Comparison of ENCODE assay signal across 15 mouse cellular contexts in genomic region chr7:106580424-106580823, GRCm38 (mm10).
"Had no signal": no experiment of that assay in that cellular context is flagged by ENCODE, and none has a peak within 500 bp of the region (broad histone marks: within the 10 kb centered on the region; RNA-seq: fewer than 3 reads in every experiment).

No protein-coding gene starts in this region.

- H3K27ac ChIP-seq: neural tube, embryonic 15.5 days; stomach, embryonic 15.5 days; stomach, postnatal 0 days had no signal

- DNase-seq: retina, postnatal 1 day; right cerebral cortex, adult 18-20 months; right cerebral cortex, postnatal 14 days; right cerebral cortex, postnatal 25 days; right cerebral cortex, postnatal 4 days; spleen, adult 18-20 months; thymus, adult 18-20 months; thymus, adult 2 months; thymus, postnatal 14 days; thymus, postnatal 25 days; thymus, postnatal 36 days; thymus, postnatal 4 days had no signal

- H3K9ac ChIP-seq: neural tube, embryonic 15.5 days; stomach, embryonic 15.5 days had no signal

- H3K27me3 ChIP-seq: neural tube, embryonic 15.5 days; stomach, embryonic 15.5 days had no signal

- H3K4me3 ChIP-seq: neural tube, embryonic 15.5 days; stomach, embryonic 15.5 days had no signal

- H3K9me3 ChIP-seq: neural tube, embryonic 15.5 days; stomach, embryonic 15.5 days had no signal

- H3K4me1 ChIP-seq: neural tube, embryonic 15.5 days; stomach, embryonic 15.5 days had no signal

- H3K4me2 ChIP-seq: neural tube, embryonic 15.5 days; stomach, embryonic 15.5 days had no signal

- H3K36me3 ChIP-seq: neural tube, embryonic 15.5 days; stomach, embryonic 15.5 days had no signal
